Mouse (Mus musculus) E14TG2a.4 (cell line): ENCODE measurements around the gene Kcna7.

Experiments used
- CTCF ChIP-seq: conservative IDR thresholded peaks from 2 replicates; pipeline ENCODE4 v1.5.1; 2014; ENCODE audit warnings: low read length
- POU5F1 ChIP-seq: IDR thresholded peaks from 2 replicates; pipeline ENCODE4 v1.6.1; 2014; ENCODE audit warnings: low read length, borderline replicate concordance

GRCm38 (mm10) chr7:45407836-45408235 is 2.4 kb downstream of the Kcna7 start:
- no peak for TF ChIP-seq CTCF
- TF ChIP-seq POU5F1, result no peak
